Mouse (Mus musculus): ENCODE results near the gene Myrip.

DNA sequence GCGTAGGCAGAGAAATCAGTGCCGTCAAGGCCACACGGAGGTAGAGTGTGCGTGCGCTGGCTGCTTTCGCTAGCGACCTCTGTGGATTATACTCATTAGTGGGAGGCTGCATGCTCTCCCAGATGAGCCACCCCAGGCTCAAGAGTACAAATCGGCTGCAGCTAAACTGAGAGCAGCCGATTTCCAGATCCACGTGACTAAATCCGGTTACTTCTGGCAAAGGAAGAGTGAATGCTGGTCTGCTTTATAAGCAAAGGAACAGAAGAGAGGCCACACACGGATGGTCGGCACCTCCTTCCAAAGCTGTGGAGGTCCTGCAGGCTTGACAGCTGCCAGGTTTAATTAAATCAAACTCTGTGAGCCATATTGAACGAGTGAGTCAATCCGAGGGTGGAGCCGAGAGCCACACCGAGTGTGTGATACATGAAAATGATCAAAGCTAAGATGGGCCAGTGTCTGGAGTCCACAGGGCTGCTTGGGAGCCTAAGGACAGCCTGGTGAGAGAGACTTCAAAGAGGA lies 108.4 kb downstream of the Myrip start:
- TF ChIP-seq CTCF (conservative IDR thresholded peaks at IDR 0.05; ENCODE audit: insufficient read depth, insufficient read length, low read depth, low read length) (no peak), POLR2A (IDR thresholded peaks at IDR 0.05; ENCODE audit: low read depth, low read length) (no peak)
